Mouse (Mus musculus) embryonic facial prominence, embryonic 14.5 days (tissue): ENCODE data around the gene Vamp1. TPM values are rescaled to one million over a fixed set of nuclear protein-coding genes. Genes with fewer than 3 reads are reported as not detected.

Experiments used
- ATAC-seq: fragments of 200-750 bp; cut with Nextera tagmentation; 2 replicates; pipeline ENCODE4 v1.8.0; 2017; ENCODE audit warnings: low read depth, moderate number of reproducible peaks, moderate TSS enrichment
- DNase-seq: peaks from one replicate; pipeline ENCODE4 v3.0.0-alpha.2; 2015; ENCODE audit warnings: low spot score
- H3K27ac ChIP-seq: fragments of 300-500 bp; sonication (generic); replicated peaks from 2 replicates; pipeline ENCODE4 v1.5.1; 2014; ENCODE audit warnings: low read depth, mild to moderate bottlenecking, low read length, moderate library complexity
- H3K27me3 ChIP-seq: fragments of 300-500 bp; sonication (generic); replicated peaks from 2 replicates; pipeline ENCODE4 v1.6.1; 2014; ENCODE audit warnings: low read length; ENCODE audit not compliant: control insufficient read depth, insufficient read depth
- H3K36me3 ChIP-seq: fragments of 300-500 bp; sonication (generic); 2 replicates; pipeline ENCODE4 v1.6.1; 2014; ENCODE audit warnings: low read length, mixed read lengths; ENCODE audit not compliant: control insufficient read depth, insufficient read depth
- H3K4me1 ChIP-seq: fragments of 300-500 bp; sonication (generic); 2 replicates; pipeline ENCODE4 v1.6.1; 2014; ENCODE audit warnings: antibody characterized with exemption, low read length; ENCODE audit not compliant: control insufficient read depth, insufficient read depth
- H3K4me2 ChIP-seq: fragments of 300-500 bp; sonication (generic); 2 replicates; pipeline ENCODE4 v1.6.1; 2014; ENCODE audit warnings: low read depth, mild to moderate bottlenecking, low read length, moderate library complexity, mixed read lengths
- H3K4me3 ChIP-seq: fragments of 300-500 bp; sonication (generic); 2 replicates; pipeline ENCODE4 v1.5.1; 2014; ENCODE audit warnings: low read depth, mild to moderate bottlenecking, low read length
- H3K9ac ChIP-seq: fragments of 300-500 bp; sonication (generic); 2 replicates; pipeline ENCODE4 v1.6.1; 2014; ENCODE audit warnings: low read depth, mild to moderate bottlenecking, low read length, moderate library complexity, mixed read lengths
- H3K9me3 ChIP-seq: fragments of 300-500 bp; sonication (generic); 2 replicates; pipeline ENCODE4 v1.6.1; 2016; ENCODE audit warnings: low read length; ENCODE audit not compliant: control insufficient read depth
- WGBS: fragments of 180-500 bp; shearing (Covaris S2); extraction: QIAGEN DNeasy Blood & Tissue Kit; methylation state at CpG from one replicate; pipeline ENCODE4 v1.1.7; 2014; 5-methylcytosine and 5-hydroxymethylcytosine counted together
- polyA plus RNA-seq: library from polyadenylated mRNA; unstranded; fragments of >200 nt; fragmentation: Nextera tagmentation; extraction: Ambion mirVana; gene quantifications from 2 replicates; pipeline ENCODE4 v1.2.1, GENCODE M21; 2014

The Vamp1 gene
- polyA plus RNA-seq, 1 experiment from 2014 or later, result 2.7 TPM

DNA sequence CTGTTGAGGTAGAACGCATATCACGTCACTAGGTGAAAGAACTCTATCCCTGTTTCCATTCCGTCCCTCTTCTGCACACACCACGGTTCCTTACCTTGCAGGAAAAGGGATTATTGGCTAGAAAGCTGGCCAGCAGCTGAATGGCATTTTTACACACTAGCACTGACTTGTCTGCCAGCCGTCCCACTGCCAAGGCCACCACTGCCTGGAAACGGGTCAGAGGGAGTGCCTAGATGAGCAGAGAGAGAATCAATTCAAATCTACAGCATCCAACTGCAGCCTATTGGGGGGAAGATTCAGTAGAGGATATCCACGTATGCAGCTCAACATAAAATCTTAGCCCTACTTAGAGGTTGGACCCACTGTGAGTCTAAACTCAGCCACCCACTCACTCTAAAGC, 35.8 kb upstream of the Vamp1 start:
- DNase-seq (no peak), ATAC-seq (no peak)
- Histone ChIP-seq H3K36me3 (peaks cover 97% of the 10 kb centered on the region), H3K4me2 (no peak overlapping the region), H3K4me1 (no peaks in the 10 kb centered on the region), H3K9me3 (no peaks in the 10 kb centered on the region), H3K27me3 (no peaks in the 10 kb centered on the region), H3K9ac (no peak overlapping the region), H3K27ac (no peak overlapping the region), H3K4me3 (no peak overlapping the region)
- 92% methylated on average over 7 of the region's 7 CpGs for WGBS

DNA sequence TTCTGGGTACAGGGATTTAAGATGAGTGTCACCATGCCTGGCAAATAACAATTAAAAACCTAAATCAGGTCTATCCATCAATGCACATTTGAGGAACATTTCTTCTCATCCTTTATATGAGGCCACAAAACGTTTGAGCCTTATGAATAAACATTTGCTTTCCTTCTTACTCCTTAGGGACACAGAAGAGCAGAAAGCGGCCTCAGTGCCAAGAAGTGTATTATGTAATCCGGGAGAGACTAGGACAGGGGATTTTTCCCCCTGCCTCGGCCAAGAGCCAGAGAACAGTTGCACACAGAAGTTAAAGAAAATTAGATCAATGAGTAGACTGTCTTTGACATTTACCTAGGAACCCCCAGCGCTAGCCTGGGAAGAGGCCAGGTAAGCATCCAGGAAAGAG, 33.2 kb upstream of the Vamp1 start:
- H3K27ac ChIP-seq, result no peak overlapping the region
- no peak overlapping the region for H3K9ac ChIP-seq
- no peaks in the 10 kb centered on the region for H3K9me3 ChIP-seq
- 81% methylated on average over 5 of the region's 5 CpGs for WGBS
- peaks cover 97% of the 10 kb centered on the region for H3K36me3 ChIP-seq
- no peaks in the 10 kb centered on the region for H3K27me3 ChIP-seq
- DNase-seq (no peak), ATAC-seq (no peak)
- no peaks in the 10 kb centered on the region for H3K4me1 ChIP-seq
- H3K4me2 ChIP-seq, result no peak overlapping the region
- H3K4me3 ChIP-seq, result no peak overlapping the region

GRCm38 (mm10) chr6:125186203-125186602, 29.1 kb upstream of the Vamp1 start:
- ATAC-seq, result no peak
- H3K36me3 ChIP-seq, result peaks cover 83% of the 10 kb centered on the region
- H3K4me2 ChIP-seq, result no peak overlapping the region
- no peak overlapping the region for H3K4me3 ChIP-seq
- H3K4me1 ChIP-seq, result peaks cover 3% of the 10 kb centered on the region; the same call in 1 of the 2 replicates
- DNase-seq, result no peak
- no peaks in the 10 kb centered on the region for H3K9me3 ChIP-seq
- no peaks in the 10 kb centered on the region for H3K27me3 ChIP-seq
- H3K27ac ChIP-seq, result no peak overlapping the region
- 94% methylated on average over 10 of the region's 10 CpGs for WGBS
- H3K9ac ChIP-seq, result no peak overlapping the region

DNA sequence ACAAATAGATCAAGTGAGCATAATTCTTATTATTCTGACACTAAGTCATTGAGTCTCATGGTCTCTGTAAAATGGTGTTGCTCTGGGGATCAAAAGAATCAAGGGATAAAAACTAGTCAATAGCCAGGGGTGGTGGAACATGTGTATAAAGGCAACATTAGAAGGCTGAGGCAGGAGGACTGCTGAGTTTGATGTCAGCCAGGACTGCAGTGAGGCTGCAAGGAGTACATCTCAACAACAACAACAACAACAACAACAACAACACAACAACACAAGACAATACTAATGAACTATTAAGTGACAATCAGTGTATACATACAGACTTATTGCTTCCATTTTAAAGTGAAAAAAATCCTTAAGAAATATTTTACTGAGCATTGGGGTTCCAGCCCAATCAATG, 24.5 kb upstream of the Vamp1 start:
- H3K27me3 ChIP-seq, result no peaks in the 10 kb centered on the region
- H3K27ac ChIP-seq, result peak overlapping the region; percentile 97
- H3K9ac ChIP-seq, result peak overlapping the region; percentile 75
- DNase-seq, result no peak
- H3K4me2 ChIP-seq, result peak overlapping the region; percentile 56
- ATAC-seq, result no peak
- no peaks in the 10 kb centered on the region for H3K9me3 ChIP-seq
- H3K4me1 ChIP-seq, result peaks cover 9% of the 10 kb centered on the region
- peaks cover 61% of the 10 kb centered on the region for H3K36me3 ChIP-seq
- H3K4me3 ChIP-seq, result peak overlapping the region; percentile 51

DNA sequence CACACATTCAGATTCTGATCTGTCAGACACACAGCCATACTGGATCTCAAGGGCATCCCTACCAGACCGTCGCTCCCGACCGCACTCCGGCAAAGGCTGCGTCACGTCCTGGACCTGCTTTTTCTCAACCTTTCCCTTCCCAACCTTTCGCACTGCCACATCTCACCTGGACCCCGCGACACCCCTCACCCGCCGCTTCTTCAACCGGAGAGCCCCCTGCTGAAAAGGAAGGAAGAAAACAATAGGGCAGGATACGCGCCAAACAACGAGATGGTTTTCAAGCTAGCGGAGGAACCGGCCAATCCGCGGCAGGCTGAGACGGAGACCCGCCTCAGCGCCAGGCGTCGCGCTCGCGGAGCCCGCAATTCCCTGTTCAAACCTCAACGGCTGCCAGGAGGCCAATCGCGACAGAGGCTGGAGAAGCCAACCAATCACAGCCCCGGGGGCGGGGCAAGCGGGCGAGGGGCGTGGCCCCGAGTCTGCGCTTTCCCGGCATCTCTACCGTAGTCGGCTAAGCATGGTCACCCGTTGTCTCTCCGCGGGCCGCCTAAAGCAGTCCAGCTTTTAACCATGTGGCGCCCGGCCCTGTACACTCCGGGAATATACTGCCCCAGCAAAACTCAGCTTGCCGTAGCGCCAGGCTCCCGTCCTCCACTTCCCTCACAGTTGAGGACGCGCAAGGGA, 23.9 kb upstream of the Vamp1 start, which contains the start of the genes Ncapd2 and Mrpl51:
TSS of gene Ncapd2 (minus strand) at position 370 of the 684 bp plus-strand sequence.
TSS of gene Mrpl51 (plus strand) at position 470 of the 684 bp plus-strand sequence.
- ATAC-seq (peak; percentile 96), DNase-seq (peak; percentile 99)
- Histone ChIP-seq H3K4me2 (peak within 1 kb of the TSS; percentile 95), H3K4me3 (peak within 1 kb of the TSS; percentile 51), H3K27me3 (no peaks in the 10 kb centered on the region), H3K27ac (peak within 1 kb of the TSS; percentile 97), H3K36me3 (peaks cover 55% of the 10 kb centered on the region), H3K4me1 (peaks cover 9% of the 10 kb centered on the region), H3K9me3 (no peaks in the 10 kb centered on the region), H3K9ac (peak within 1 kb of the TSS; percentile 75)
- under 1% methylated on average over 49 of the region's 54 CpGs for whole genome bisulfite sequencing

- Histone ChIP-seq H3K4me1 (peaks cover 9% of the 10 kb centered on the region), H3K4me3 (peak overlapping the region; percentile 51), H3K9ac (peak overlapping the region; percentile 75), H3K4me2 (peak overlapping the region; percentile 95), H3K27me3 (no peaks in the 10 kb centered on the region), H3K9me3 (no peaks in the 10 kb centered on the region), H3K36me3 (peaks cover 48% of the 10 kb centered on the region), H3K27ac (peak overlapping the region; percentile 97)
- ATAC-seq, result peak; percentile 95
- under 1% methylated on average over 34 of the region's 34 CpGs for WGBS
- DNase-seq, result peak; percentile 98
Measured at GRCm38 (mm10) chr6:125192016-125192714, 23.2 kb upstream of the Vamp1 start.

DNA sequence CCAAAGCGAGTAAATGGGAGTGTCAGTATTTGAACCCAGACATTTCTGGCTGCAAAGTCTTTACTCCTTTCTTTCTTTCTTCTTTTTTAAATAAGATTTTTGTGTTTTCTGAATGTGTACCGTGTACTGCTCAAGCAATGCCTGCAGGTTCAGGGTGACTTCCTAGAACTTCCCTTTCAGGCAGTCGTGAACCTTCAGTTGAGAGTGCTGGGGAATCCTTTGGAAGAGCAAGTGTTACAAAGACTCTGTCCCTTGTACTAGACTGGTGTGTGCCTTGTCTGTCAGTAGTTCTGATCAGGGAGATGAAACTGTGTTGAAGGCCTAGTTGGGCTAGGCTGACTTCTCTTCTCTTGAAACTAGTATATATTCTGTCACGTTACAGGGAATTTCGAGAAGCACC, 22.5 kb upstream of the Vamp1 start:
- Histone ChIP-seq H3K9me3 (no peaks in the 10 kb centered on the region), H3K9ac (peak overlapping the region; percentile 75), H3K4me3 (peak overlapping the region; percentile 51), H3K27ac (peak overlapping the region; percentile 97; the same call in 1 of the 2 replicates), H3K27me3 (no peaks in the 10 kb centered on the region), H3K4me2 (peak overlapping the region; percentile 95), H3K4me1 (peaks cover 9% of the 10 kb centered on the region), H3K36me3 (peaks cover 41% of the 10 kb centered on the region)
- ATAC-seq, result no peak
- 34% methylated on average over 5 of the region's 5 CpGs for WGBS
- no peak for DNase-seq

DNA sequence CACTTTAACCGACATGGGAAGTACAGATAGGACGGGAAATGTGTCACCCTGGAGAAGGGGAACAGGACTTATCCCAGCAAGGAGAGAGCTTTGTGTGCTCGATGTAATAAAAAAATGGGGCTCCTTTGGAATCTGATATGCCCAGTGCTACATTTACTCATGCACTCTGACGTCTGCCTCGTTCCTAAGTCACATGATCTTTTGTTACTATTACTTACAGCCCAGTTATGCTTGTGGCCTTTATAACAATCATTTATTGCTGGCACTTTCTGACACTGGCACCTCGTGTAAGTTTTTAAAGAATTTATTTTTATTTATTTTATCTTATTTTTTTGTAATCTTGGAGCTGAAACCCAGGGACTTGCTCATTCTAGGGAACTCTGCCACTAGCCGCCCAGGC, 22.0 kb upstream of the Vamp1 start:
- Histone ChIP-seq H3K9ac (no peak overlapping the region), H3K4me3 (peak overlapping the region; percentile 0; the same call in 1 of the 2 replicates), H3K9me3 (no peaks in the 10 kb centered on the region)

More for the DNA sequence above, 22.0 kb upstream of the Vamp1 start:
- peaks cover 9% of the 10 kb centered on the region for H3K4me1 ChIP-seq
- no peaks in the 10 kb centered on the region for H3K27me3 ChIP-seq
- ATAC-seq (no peak), DNase-seq (no peak)
- H3K36me3 ChIP-seq, result peaks cover 36% of the 10 kb centered on the region
- 54% methylated on average over 7 of the region's 7 CpGs for WGBS
- H3K4me2 ChIP-seq, result peak overlapping the region; percentile 95
- no peak overlapping the region for H3K27ac ChIP-seq
